Mouse (Mus musculus) hindbrain, embryonic 10.5 days (tissue): ENCODE results near the gene Stmn1. TPM values are rescaled to one million over a fixed set of nuclear protein-coding genes. Genes with fewer than 3 reads are reported as not detected.

Experiments
- DNase-seq: peaks from one replicate; pipeline ENCODE4 v3.0.0-alpha.2; 2017; ENCODE audit warnings: low spot score
- H3K27ac ChIP-seq: fragments of 300-500 bp; sonication (generic); 2 replicates; pipeline ENCODE4 v1.5.1; 2016; ENCODE audit warnings: mild to moderate bottlenecking, moderate library complexity
- H3K27me3 ChIP-seq: fragments of 300-500 bp; sonication (generic); 2 replicates; pipeline ENCODE4 v1.6.1; 2016; ENCODE audit warnings: mild to moderate bottlenecking; ENCODE audit not compliant: poor library complexity, insufficient read depth, severe bottlenecking
- H3K36me3 ChIP-seq: fragments of 300-500 bp; sonication (generic); 2 replicates; pipeline ENCODE4 v1.6.1; 2016; ENCODE audit warnings: mild to moderate bottlenecking, moderate library complexity
- H3K4me1 ChIP-seq: fragments of 300-500 bp; sonication (generic); replicated peaks from 2 replicates; pipeline ENCODE4 v1.6.1; 2016; ENCODE audit warnings: mild to moderate bottlenecking
- H3K4me3 ChIP-seq: fragments of 300-500 bp; sonication (generic); 2 replicates; pipeline ENCODE4 v1.5.1; 2016; ENCODE audit warnings: mild to moderate bottlenecking, moderate library complexity
- H3K9me3 ChIP-seq: fragments of 300-500 bp; sonication (generic); 2 replicates; pipeline ENCODE4 v1.6.1; 2016; ENCODE audit warnings: mild to moderate bottlenecking, moderate library complexity
- WGBS: fragments of 180-500 bp; shearing (Covaris S2); methylation state at CpG from one replicate; pipeline ENCODE4 v1.1.7; 2016; 5-methylcytosine and 5-hydroxymethylcytosine counted together
- polyA plus RNA-seq: library from polyadenylated mRNA; unstranded; fragments of >200 nt; fragmentation: Nextera tagmentation; extraction: Ambion mirVana; gene quantifications from 2 replicates; pipeline ENCODE4 v1.2.1, GENCODE M21; 2016

Stmn1 gene
- polyA plus RNA-seq, 1 experiment from 2014 or later, result 3,914 TPM

- DNase-seq, result no peak
- no peak overlapping the region for H3K27ac ChIP-seq
- H3K27me3 ChIP-seq, result peaks cover 43% of the 10 kb centered on the region
- peaks cover 3% of the 10 kb centered on the region; the same call in 1 of the 2 replicates for H3K9me3 ChIP-seq
- no peaks in the 10 kb centered on the region for H3K36me3 ChIP-seq
- peaks cover 48% of the 10 kb centered on the region for H3K4me1 ChIP-seq
- H3K4me3 ChIP-seq, result no peak overlapping the region
- 81% methylated on average over 1 of the region's 1 CpGs for WGBS
These were observed 22.6 kb upstream of the Stmn1 start for GRCm38 (mm10) chr4:134445489-134445888.

- 53% methylated on average over 21 of the region's 23 CpGs for WGBS
- peaks cover 57% of the 10 kb centered on the region for H3K27me3 ChIP-seq
- peaks cover 71% of the 10 kb centered on the region for H3K4me1 ChIP-seq
- peaks cover 2% of the 10 kb centered on the region; the same call in 1 of the 2 replicates for H3K9me3 ChIP-seq
- H3K4me3 ChIP-seq, result no peak overlapping the region
- no peak for DNase-seq
- H3K36me3 ChIP-seq, result no peaks in the 10 kb centered on the region
- no peak overlapping the region for H3K27ac ChIP-seq
These were observed 20.2 kb upstream of the Stmn1 start for GRCm38 (mm10) chr4:134447966-134448365.

GRCm38 (mm10) chr4:134449595-134450391 lies 18.3 kb upstream of the Stmn1 start:
- Histone ChIP-seq H3K27ac (peak overlapping the region; percentile 85), H3K9me3 (no peaks in the 10 kb centered on the region), H3K36me3 (no peaks in the 10 kb centered on the region), H3K4me1 (peaks cover 77% of the 10 kb centered on the region), H3K27me3 (peaks cover 75% of the 10 kb centered on the region), H3K4me3 (peak overlapping the region; percentile 30; the same call in 1 of the 2 replicates)
- peak; percentile 69 for DNase-seq
- 16% methylated on average over 13 of the region's 13 CpGs for WGBS

- Histone ChIP-seq H3K27ac (peak overlapping the region; percentile 85), H3K4me1 (peaks cover 77% of the 10 kb centered on the region), H3K4me3 (peak overlapping the region; percentile 30), H3K9me3 (no peaks in the 10 kb centered on the region), H3K36me3 (no peaks in the 10 kb centered on the region), H3K27me3 (peaks cover 79% of the 10 kb centered on the region)
- peak; percentile 44 for DNase-seq
- WGBS, result 15% methylated on average over 20 of the region's 20 CpGs
These were observed 17.5 kb upstream of the Stmn1 start for GRCm38 (mm10) chr4:134450392-134451195.

- Histone ChIP-seq H3K4me1 (peaks cover 68% of the 10 kb centered on the region), H3K27ac (peak overlapping the region; percentile 85), H3K36me3 (no peaks in the 10 kb centered on the region), H3K4me3 (no peak overlapping the region), H3K9me3 (no peaks in the 10 kb centered on the region), H3K27me3 (peaks cover 75% of the 10 kb centered on the region)
- no peak for DNase-seq
- WGBS, result 66% methylated on average over 9 of the region's 9 CpGs
These were observed 16.6 kb upstream of the Stmn1 start for GRCm38 (mm10) chr4:134451484-134451883.

- Histone ChIP-seq H3K4me3 (peak overlapping the region; percentile 42), H3K9me3 (no peaks in the 10 kb centered on the region), H3K36me3 (no peaks in the 10 kb centered on the region), H3K4me1 (peaks cover 65% of the 10 kb centered on the region), H3K27ac (peak overlapping the region; percentile 76), H3K27me3 (peaks cover 57% of the 10 kb centered on the region)
- 19% methylated on average over 34 of the region's 34 CpGs for WGBS
- peak; percentile 44 for DNase-seq
These were observed 14.3 kb upstream of the Stmn1 start for GRCm38 (mm10) chr4:134453619-134454400.

- DNase-seq, result no peak
- H3K27ac ChIP-seq, result peak overlapping the region; percentile 50; the same call in 1 of the 2 replicates
- 38% methylated on average over 6 of the region's 6 CpGs for WGBS
- no peaks in the 10 kb centered on the region for H3K36me3 ChIP-seq
- no peaks in the 10 kb centered on the region for H3K9me3 ChIP-seq
- H3K27me3 ChIP-seq, result peaks cover 44% of the 10 kb centered on the region
- H3K4me3 ChIP-seq, result no peak overlapping the region
- peaks cover 50% of the 10 kb centered on the region for H3K4me1 ChIP-seq
These were observed 12.8 kb upstream of the Stmn1 start for GRCm38 (mm10) chr4:134455310-134455709.

- Histone ChIP-seq H3K9me3 (no peaks in the 10 kb centered on the region), H3K27ac (no peak overlapping the region), H3K4me1 (peaks cover 30% of the 10 kb centered on the region), H3K27me3 (peaks cover 33% of the 10 kb centered on the region), H3K4me3 (no peak overlapping the region), H3K36me3 (no peaks in the 10 kb centered on the region)
- DNase-seq, result no peak
- 65% methylated on average over 7 of the region's 7 CpGs for WGBS
These were observed 10.8 kb upstream of the Stmn1 start for GRCm38 (mm10) chr4:134457130-134457825.

- Histone ChIP-seq H3K36me3 (no peaks in the 10 kb centered on the region), H3K9me3 (0 out of 2 replicates have a peak, but pooled peaks cover 3% of the 10 kb centered on the region), H3K4me3 (no peak overlapping the region), H3K27ac (no peak overlapping the region), H3K4me1 (peaks cover 19% of the 10 kb centered on the region), H3K27me3 (peaks cover 19% of the 10 kb centered on the region)
- WGBS, result 82% methylated on average over 5 of the region's 5 CpGs
- DNase-seq, result no peak
These were observed 9.3 kb upstream of the Stmn1 start for GRCm38 (mm10) chr4:134458856-134459255.

GRCm38 (mm10) chr4:134460277-134460676 lies 7.8 kb upstream of the Stmn1 start:
- Histone ChIP-seq H3K4me1 (peaks cover 12% of the 10 kb centered on the region), H3K27ac (no peak overlapping the region), H3K36me3 (no peaks in the 10 kb centered on the region), H3K4me3 (no peak overlapping the region), H3K9me3 (0 out of 2 replicates have a peak, but pooled peaks cover 3% of the 10 kb centered on the region), H3K27me3 (peaks cover 17% of the 10 kb centered on the region)
- DNase-seq, result no peak
- 86% methylated on average over 10 of the region's 10 CpGs for WGBS

- no peak for DNase-seq
- 0 out of 2 replicates have a peak, but pooled peaks cover 3% of the 10 kb centered on the region for H3K9me3 ChIP-seq
- no peak overlapping the region for H3K27ac ChIP-seq
- H3K27me3 ChIP-seq, result peaks cover 21% of the 10 kb centered on the region
- no peaks in the 10 kb centered on the region for H3K36me3 ChIP-seq
- peaks cover 18% of the 10 kb centered on the region for H3K4me1 ChIP-seq
- H3K4me3 ChIP-seq, result no peak overlapping the region
- WGBS, result 84% methylated on average over 5 of the region's 5 CpGs
These were observed 6.9 kb upstream of the Stmn1 start for GRCm38 (mm10) chr4:134461252-134461651.

- Histone ChIP-seq H3K4me3 (no peak overlapping the region), H3K36me3 (peaks cover 7% of the 10 kb centered on the region), H3K27me3 (peaks cover 28% of the 10 kb centered on the region), H3K9me3 (0 out of 2 replicates have a peak, but pooled peaks cover 3% of the 10 kb centered on the region), H3K27ac (peak overlapping the region; percentile 99), H3K4me1 (peaks cover 42% of the 10 kb centered on the region)
- no peak for DNase-seq
- WGBS, result 35% methylated on average over 12 of the region's 12 CpGs
These were observed 2.3 kb upstream of the Stmn1 start for GRCm38 (mm10) chr4:134465789-134466188.
